Mouse (Mus musculus) spleen, postnatal 14 days (tissue): ENCODE measurements around the gene 1110002E22Rik.

Source experiments
- DNase-seq, 2 experiments: peaks; one replicate each; pipeline ENCODE4 v3.0.0; 2021 to 2022; ENCODE audit warnings: low spot score in 2 of 2

The 1110002E22Rik gene

DNA sequence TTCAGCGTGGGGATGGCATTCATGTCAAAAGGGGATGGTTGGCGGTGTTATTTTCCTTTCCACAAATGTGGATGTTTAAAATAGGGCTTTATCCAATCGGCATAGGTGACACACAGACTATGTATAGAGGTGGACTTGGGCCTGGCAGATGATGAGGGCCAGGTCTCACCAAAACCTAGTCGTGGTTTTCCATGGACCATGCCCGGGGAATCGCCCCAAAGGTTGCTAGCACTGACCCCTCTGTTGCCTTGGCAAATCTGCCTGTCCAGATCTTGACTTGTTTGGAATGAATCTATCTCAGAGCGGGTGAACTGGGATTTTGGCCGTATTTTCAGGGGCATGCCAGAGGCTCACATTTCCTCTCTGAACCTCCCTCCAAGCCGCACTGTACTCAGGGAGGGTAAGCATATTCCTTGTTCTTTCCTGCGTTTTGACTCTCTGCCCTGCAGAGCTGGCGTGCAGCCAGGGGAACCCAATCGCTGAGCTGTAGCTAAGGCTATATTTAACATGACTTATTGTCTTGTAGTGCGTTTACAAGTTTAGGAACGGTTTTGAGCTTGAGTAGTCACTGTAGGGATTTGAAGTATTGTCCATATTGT is 1.0 kb upstream of the 1110002E22Rik start:
- no peak for DNase-seq

DNA sequence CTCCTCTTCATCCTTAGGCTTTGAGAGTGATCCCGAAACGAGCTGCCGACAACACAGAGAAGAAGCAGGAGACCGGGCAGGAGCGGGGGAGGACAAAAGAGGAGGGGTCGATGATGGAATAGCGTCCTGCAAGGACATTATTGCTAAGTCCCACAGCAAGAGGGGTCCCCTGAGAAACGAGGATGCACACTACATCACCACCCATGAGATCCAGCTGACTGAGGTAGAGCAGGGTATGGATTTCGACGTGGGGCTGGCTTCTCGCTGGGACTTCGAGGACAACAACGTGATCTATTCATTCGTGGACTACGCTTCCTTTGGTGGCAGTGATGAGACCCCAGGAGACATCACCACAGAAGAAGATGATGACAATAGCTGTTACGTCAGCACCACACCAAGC is 1.1 kb downstream of the 1110002E22Rik start:
- no peak for DNase-seq

DNA sequence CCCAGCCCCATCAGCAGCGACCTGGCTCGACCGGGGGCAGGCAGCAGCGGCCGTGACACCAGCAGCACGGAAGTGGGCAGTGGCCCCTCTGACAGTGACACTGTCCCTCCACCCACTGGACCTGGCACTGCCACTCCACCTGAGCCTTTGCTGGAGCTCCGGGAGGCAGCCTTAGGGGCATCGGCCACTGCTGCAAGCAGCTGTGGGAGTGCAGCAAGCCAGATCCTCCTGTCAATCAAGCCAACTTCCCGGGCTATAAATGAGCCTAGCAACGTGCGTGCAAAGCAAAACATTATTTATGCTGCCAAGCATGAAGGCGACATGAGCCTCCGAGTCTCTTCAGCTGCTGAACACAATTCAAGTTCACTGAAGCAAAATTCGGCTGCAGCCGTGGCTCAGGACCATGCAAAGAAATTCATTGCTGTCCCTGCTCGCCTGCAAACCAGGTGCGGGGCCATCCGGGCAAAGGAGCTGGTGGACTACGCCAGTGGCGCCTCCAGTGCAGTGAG is 1.6 kb downstream of the 1110002E22Rik start:
- DNase-seq: no peak

DNA sequence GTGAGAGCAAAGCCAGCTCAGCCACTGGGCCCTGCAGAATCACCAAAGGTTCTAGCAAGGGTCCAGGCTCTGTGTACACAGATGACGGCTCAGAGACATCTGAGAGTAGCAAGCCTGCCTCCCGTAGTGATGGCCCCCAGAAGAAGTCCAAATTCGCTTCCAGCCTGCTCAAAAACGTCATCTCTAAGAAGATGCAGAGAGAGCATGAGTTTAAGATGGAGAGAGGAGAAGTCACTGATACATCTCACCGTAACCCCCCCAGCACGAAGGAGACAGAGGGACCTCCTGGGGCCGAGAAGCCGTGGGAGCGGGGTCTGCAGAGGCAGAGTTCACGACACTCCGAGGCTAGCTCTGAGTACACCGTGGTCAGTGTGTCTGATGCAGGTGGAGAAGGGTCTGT is 2.4 kb downstream of the 1110002E22Rik start, which contains the start of gene Gm5105:
Gene Gm5105 (minus strand): TSS at position 101 of the 400 bp plus-strand sequence.
- no peak for DNase-seq

DNA sequence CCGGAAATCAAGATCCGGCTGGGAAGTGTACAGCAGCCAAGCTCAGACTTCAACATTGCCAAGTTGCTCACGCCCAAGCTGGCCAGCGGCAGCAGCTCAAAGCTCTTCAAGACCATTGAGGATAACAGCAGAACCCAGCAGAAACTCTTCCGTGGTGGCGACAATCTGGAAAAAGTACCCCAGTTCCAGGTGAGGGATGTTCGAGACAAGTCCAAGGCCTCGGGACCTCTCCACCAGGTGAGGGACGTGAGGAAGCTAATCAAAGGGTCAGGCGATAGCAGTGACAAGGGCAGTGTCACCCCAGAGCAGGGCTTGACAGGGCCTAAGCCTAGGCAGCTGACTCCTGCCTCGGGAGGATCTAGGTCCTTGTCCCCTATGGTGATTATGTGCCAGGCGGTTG is 3.3 kb downstream of the 1110002E22Rik start:
- no peak for DNase-seq

DNA sequence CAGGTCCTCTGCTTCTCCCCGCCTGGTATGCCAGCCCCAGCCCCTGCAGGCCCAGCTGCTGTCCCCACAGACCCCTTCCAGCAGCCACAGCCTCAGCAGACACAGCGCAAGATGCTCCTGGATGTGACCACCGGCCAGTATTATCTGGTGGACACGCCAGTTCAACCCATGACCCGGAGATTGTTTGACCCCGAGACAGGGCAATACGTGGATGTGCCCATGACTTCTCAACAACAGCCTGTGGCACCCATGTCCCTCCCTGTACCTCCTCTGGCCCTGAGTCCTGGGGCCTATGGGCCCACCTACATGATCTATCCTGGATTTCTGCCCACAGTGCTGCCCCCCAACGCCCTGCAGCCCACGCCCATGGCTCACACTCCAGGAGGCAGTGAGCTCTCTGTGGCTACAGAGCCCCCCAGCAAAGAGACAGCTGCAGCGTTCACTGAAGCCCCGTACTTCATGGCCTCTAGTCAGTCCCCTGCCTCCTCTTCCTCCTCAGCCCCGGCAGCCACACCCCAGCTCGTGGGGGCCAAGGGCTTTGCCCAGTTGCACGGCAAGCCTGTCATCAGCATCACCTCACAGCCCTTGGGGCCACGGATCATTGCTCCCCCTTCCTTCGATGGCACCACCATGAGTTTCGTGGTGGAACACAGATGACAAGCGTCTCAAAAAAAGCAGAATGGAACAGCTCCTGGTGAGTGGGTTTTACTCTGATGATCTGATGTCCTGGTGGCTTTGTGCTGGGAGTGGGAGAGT is 5.1 kb downstream of the 1110002E22Rik start:
- DNase-seq: no peak

DNA sequence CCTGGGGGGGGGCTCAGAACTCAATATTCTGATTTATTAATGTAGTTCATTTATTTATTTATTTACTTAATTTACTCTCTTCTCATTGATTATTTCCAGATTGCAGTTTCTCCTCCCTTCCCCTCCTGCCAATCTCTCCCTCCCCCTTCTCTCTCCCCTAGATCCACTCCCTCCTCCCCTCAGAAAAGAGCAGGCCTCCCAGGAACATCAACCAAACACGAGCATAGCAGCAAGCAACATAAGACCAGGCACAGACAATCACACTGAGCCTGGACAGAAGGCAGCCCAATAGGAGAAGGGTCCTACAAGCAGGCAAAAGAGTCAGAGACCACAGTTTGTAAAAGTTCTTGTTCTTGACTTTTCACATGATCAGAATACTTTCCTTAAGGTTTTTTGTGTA is 6.2 kb downstream of the 1110002E22Rik start:
- no peak for DNase-seq

DNA sequence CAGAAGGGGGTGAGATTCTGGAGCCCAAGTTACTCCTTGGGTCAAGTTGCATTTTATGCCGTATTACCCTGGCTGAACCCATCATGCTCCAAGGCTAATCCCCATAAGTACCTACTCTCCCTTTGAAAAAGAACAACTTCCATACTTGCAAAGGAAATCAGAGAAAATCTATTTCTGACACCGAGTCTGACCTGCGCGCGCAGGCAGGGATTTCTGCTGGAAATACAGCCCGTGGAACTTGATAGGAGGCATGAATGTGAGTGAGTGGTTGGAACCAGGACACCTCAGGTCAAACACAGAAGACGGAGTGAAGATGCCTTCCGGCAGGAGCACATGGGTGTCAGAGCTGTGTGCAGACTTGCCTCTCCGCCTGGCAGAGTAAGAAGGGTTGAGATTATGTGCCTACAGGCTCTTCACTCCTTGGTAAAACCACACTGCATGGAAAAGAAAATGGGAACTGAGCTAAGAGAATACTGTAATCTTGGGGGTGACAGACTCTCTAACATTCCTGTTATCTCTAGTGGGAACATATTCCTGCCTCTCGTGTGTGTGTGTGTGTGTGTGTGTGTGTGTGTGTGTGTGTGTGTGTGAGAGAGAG is 6.7 kb downstream of the 1110002E22Rik start:
- DNase-seq: no peak

DNA sequence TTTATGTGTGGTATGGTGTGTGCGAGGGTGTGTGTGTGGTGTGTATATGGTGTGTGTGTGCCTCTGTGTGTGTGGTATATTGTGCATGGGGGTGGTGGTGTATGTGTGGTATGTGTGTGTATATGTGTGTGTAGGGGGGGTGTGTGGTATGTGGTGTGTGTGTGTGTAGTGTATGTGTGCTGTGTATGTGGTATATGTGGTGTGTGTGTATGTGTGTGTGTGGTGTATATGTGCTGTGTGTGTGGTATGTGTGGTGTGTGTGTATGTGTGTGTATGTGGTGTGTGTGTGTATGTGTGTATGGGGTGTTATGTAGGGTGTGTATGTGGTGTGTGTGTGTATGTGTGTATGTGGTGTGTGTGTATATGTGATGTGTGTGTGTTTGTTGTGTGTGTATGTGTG is 9.4 kb downstream of the 1110002E22Rik start:
- no peak for DNase-seq

DNA sequence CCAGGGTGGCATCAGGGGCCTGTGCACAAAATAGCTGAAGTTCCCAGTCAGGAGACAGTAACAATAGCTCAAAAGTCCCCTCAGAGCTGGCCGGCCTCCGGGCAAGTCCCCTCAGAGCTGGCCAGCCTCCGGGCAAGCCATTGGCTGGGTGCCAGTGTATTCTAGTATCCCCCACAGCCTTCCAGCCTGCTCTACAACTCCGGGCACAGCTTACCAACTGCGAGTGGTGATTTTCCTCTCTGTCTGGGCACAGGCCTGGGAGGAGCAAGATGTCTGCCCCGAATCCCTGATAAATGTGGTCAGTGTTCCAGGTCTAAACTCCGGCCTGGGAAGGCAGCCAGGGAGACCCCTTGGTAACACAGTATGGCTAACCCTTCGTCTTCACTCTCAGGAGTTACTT is 10.4 kb downstream of the 1110002E22Rik start:
- DNase-seq: no peak

DNA sequence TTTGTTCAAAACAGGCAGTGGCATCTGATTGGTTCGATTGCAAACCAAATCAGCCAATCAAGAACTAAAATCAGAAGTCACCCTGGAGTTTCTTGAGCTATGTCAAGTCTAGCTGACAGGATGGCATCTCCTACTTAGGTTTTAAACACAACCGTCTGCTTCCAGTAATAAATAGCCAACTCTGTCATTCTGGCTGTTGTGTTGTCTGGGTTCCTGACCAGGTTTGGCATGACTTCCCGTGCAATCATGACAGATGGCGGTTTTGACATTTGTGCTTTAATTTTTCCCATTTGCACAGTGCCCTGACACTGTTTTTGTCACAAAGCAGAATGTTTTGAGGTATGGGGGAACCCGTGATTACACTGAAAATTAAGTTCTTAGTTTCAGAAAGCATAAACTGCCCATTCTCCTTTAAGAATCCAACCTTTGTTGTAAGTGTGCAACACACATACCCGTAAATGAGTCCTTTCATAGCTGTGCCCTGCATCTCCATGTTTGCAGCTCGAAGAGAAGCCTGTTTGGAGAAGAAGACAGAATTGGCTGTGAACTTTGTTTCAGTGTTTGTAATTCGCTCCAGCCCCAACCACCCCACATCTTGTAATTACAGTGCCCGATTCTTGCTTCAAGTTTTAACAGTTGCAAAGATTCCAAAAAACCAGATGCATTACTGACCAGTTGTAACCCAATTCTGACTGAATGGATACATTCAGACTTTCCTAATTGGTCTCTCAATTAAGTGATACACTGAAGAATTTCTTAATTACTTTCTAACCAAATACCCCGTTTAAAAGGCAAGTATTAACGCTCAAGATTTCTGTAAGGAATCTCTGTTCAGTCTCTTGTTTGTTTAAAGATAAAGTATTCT is 12.9 kb downstream of the 1110002E22Rik start:
- DNase-seq: no peak

DNA sequence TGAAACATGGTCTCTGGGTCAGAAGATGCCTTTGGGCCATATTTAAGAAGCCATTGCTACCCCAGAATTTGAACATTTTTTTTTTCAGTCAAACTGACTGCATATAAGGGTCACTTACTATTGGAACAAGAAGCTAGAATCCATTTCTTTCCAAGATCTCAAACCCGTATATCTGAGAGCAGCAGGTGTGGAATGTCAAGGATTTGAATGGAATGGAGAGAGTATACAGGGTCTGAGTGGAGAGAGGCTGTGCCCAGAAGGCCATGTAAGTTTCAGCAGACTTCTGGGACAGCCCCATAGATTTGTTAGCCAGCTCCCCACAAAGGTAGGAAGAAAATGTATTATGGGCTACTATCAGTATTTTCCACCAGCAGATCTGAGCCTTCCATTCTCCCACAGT is 13.8 kb downstream of the 1110002E22Rik start:
- DNase-seq: no peak

DNA sequence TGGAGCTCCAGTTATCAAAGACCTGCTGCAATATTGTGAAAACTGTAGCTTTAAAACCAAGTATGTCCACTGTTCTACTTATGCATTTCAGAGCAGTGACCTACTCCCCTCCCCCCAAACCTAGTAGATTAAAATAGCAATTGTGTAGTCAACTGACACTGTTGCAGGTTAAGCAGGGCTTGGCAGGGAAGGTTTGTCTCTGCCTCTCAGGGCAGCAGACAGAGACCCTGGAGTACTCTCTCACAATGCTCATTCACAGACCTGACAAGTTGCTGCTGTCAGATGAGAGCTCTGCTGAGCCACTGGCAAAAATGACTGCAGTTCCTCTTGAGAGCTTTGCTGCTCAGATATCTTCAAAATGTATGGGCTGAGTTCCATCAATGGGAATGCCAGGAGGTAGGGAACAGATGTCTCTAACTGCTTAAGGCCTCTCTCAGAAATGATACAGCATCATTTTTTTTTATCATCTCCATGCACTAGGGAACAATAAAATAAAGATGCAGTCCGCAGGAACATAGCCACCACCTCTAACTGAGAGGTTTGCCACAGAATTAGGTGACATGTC is 18.3 kb downstream of the 1110002E22Rik start:
- no peak for DNase-seq

DNA sequence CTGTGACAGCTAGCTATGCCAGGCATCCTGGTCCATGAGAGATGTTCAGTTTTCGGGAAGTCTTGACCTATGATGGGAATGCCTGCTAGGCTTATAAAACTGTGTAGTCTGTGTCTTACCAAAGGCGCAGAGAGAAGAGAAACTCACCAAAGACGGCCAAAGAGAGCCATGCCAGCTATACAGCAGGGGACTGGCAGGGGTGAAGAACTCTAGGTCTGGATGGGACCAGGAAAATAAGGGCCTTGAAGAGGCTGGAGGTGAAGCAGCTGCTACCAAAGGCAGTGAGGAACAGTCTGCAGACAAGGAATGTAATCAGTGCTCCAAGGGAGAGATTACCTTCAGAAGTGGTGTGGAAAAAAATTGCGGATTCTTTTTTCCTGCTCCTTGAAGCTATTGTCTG is 19.0 kb downstream of the 1110002E22Rik start:
- no peak for DNase-seq

DNA sequence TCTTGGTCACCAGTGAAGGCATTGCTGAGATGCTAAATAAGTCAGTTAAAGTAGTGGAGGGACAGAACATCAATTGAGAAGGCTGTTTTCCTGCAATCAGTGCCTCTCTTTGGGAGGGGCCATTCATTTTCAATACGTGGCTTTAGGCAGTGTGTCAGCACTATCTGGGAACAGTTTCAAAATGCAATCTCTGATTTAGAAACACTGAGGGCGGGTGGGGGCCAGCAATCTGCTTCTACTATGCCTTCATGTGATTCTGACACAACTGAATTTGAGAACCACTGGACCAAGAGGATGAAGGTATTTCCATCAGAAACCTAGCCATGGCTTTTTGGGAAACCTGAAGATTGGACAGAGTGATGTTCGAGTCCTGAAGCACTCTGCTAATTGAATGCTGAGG is 30.4 kb downstream of the 1110002E22Rik start:
- no peak for DNase-seq

DNA sequence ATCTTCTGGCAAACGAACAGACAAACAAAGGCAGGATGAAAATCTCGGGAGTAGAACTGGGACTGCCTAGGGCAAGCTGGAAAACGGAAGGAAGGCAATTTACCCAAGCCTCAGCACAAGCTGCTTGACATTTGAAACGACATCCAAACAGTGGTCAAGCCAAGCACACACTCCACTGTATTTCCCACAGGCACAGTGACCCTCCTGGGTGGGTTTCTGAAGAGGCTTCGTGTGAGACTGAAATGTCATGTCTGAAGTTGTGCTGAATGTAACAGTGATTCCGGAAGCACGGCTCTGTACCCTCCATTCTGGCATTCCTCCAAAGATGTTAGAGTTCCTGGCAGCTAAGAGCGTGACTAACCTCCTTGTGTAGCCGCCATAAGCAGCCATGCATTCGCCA is 30.9 kb downstream of the 1110002E22Rik start:
- DNase-seq: no peak

DNA sequence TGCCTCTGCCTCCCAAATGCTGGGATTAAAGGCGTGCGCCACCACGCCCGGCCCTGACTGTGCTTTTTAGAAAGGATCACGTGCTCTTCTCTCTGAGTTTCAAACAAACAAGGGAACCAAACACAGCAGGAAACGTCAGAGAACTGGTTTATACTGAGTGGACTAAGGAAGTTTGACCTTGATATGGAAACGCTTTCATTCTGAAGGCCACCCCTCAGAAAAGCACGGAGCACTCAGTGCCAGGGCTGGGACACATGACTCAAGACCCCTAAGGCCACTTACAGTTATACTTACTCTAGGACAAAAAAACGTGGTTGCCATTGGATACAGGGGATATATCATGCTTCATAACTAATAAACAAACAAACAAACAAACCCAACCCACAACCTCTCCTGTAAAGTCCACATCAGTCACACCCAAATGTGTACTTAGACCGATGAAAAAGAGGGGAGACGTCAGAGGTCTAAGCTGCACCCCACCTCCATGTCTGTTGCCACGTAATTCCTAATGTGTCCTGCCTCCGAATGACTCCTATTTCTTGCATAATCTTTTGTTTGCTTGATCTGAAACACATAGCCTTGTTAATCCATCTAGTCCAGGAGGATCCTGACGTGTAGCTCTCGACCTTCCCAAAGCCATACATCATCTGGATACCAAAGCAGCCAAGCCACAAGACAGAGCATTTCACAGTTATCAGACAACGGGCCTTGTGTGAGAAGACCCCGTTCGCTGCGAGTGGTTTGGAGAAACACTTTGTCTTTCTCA is 31.6 kb downstream of the 1110002E22Rik start:
- DNase-seq: no peak

DNA sequence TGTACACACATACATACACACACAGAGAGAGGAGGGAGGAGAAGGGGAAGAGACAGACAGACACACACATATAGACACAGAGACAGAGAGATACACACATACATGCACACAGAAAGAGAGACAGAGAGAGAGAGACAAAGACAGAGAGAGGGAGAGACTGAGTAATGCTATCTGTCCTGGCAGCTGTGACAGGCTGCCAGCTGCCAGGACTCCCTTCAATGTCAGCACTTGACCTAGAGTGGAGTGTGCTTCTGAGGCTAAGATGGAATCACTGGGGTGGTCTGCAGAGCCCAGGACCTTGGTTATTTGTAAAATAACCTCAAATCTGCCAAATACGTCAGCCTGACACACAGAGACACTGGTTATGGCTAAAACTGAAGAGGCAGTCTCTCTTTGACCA is 32.9 kb downstream of the 1110002E22Rik start:
- no peak for DNase-seq

DNA sequence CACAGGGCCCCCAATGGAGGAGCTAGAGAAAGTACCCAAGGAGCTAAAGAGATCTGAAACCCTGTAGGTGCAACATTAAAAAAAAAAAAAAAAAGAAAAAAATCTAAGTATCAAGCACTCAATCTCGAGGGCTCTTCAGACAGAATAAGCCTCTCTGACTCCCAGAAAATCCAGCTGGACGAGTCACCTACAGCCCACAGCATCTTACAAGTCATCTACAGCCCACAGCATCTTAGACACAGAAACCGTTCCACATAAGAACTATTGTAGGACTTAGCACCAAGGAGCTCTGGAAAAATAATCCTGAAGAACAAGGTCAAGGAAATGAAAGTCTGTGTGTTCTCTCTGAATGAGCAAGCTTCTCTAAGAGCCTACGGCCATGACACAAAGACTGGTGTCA is 37.1 kb downstream of the 1110002E22Rik start:
- no peak for DNase-seq

DNA sequence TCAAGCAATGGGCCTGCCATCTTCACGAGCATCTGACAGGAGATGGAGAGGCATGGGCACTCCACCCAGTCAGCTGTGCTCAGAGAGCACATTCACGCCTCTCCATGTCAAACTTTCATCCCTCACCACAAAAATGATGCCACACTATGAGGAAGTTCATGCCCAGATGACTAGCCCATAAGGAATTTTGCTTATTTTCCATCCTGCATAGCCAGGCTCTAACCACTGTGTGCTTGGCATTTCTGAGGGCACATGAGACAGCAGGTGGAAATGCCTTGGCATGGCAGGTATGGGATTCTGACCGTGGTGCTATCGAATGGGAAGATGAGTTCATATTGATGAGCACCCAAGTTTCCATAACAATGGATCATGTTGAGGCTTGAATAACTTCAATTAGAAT is 38.8 kb downstream of the 1110002E22Rik start:
- no peak for DNase-seq

DNA sequence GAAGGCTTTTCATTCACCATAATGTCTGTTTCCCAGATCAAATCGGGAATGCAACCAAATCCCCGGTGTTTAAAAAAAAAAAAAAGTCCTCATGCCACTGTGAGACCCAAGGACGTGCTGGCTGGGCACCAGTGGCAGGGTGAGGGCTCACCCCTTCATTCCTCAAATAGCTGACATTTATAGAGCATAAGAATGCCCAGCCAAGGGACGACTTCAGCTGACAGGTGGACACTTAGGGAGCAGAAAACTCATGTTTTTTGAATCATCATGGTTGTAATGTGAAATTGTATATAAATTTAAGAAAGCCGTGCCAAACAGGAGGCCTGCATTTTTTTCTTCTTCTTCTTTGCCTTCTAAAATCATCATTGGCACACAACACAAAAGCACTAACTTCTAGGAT is 40.2 kb downstream of the 1110002E22Rik start:
- no peak for DNase-seq
